8 mouse cellular contexts compared by ENCODE assay signal in genomic region chr9:109087987-109088386, GRCm38 (mm10). TPM values are rescaled to one million over a fixed set of nuclear protein-coding genes. Genes with fewer than 3 reads are reported as not detected.
DNase-seq lines count a peak whose midpoint lies in the region; ATAC-seq and TF ChIP-seq lines count a peak whose summit lies in the region.
"Had no signal": no experiment of that assay in that cellular context is flagged by ENCODE, and none has a peak within 500 bp of the region (broad histone marks: within the 10 kb centered on the region; RNA-seq: fewer than 3 reads in every experiment).

No protein-coding gene starts in this region.

- H3K27ac ChIP-seq in lung, embryonic 14.5 days (ENCODE audit: low read depth): no peak overlapping the region
- H3K27ac ChIP-seq: limb, embryonic 12.5 days had no signal

- peaks cover 3% of the 10 kb centered on the region; the same call in 1 of the 2 replicates for H3K4me1 ChIP-seq in lung, embryonic 14.5 days (ENCODE audit: insufficient read depth)

- 10% methylated on average over 5 of the region's 5 CpGs for WGBS in lung, embryonic 14.5 days

- no peak for ATAC-seq in lung, embryonic 14.5 days (ENCODE audit: insufficient read depth)

- no peak overlapping the region for H3K4me2 ChIP-seq in lung, embryonic 14.5 days
- H3K4me2 ChIP-seq: limb, embryonic 12.5 days had no signal

- intact Hi-C loops in heart, postnatal 36 days (cut with DNase I): loop anchor here (1.0 kb wide), 1 partner anchor 34 kb away; no protein-coding TSS in a partner anchor

- H3K4me3 ChIP-seq in lung, embryonic 14.5 days (ENCODE audit: low read depth, low read length): no peak overlapping the region
- H3K4me3 ChIP-seq: limb, embryonic 12.5 days had no signal

- peaks cover 13% of the 10 kb centered on the region; the same call in 1 of the 2 replicates for H3K36me3 ChIP-seq in lung, embryonic 14.5 days (ENCODE audit: insufficient read depth)

- no peaks in the 10 kb centered on the region for H3K9me3 ChIP-seq in lung, embryonic 14.5 days (ENCODE audit: low read depth, low read length)
- H3K9me3 ChIP-seq: limb, embryonic 12.5 days had no signal

- peak; percentile 38 for DNase-seq in layer of hippocampus, adult 9-11 months
- DNase-seq in layer of hippocampus, adult 9-10 months (ENCODE audit: low spot score): no peak
- peak; percentile 46 for DNase-seq in Muller cell, postnatal 12 days (ENCODE audit: inconsistent ontology term)
- peak; percentile 83 to 89 for DNase-seq in cerebellum, postnatal 10 days
- peak; percentile 49 to 60 for DNase-seq in heart, postnatal 36 days
- peak; percentile 85 for DNase-seq in lung, embryonic 14.5 days
- DNase-seq in spleen, adult 18-20 months: no peak

- no peaks in the 10 kb centered on the region for H3K27me3 ChIP-seq in lung, embryonic 14.5 days (ENCODE audit: insufficient read depth, low read length)
- H3K27me3 ChIP-seq: limb, embryonic 12.5 days had no signal

- peak overlapping the region; percentile 0; the same call in 1 of the 2 replicates for H3K9ac ChIP-seq in lung, embryonic 14.5 days
- H3K9ac ChIP-seq: limb, embryonic 12.5 days had no signal

- TF ChIP-seq CTCF in lung, embryonic 14.5 days (IDR thresholded peaks at IDR 0.05; ENCODE audit: low read depth): peak; percentile 73

RNA-seq across cellular contexts. Expression of gene Tma7, which starts 5.6 kb away (rescaled TPM):
- 100 to 1,000 TPM; 241 to 249 TPM for total RNA-seq in heart, postnatal 36 days (2021)
- polyA plus RNA-seq in lung, embryonic 14.5 days (2014; fragmentation: Nextera tagmentation; extraction: Ambion mirVana): 599 and 638 TPM in 2 replicates

RNA-seq across cellular contexts. Expression of gene Ccdc51, which starts 5.7 kb away (rescaled TPM):
- total RNA-seq in heart, postnatal 36 days (2021): 10 to 100 TPM; 11.7 to 12.2 TPM
- 9.3 and 10.6 TPM in 2 replicates for polyA plus RNA-seq in lung, embryonic 14.5 days (2014; fragmentation: Nextera tagmentation; extraction: Ambion mirVana)

RNA-seq across cellular contexts. Expression of gene Plxnb1, which starts 7.2 kb away (rescaled TPM):
- total RNA-seq in heart, postnatal 36 days (2021): 10 to 100 TPM; 16.4 to 19.1 TPM
- 16.1 and 18.4 TPM in 2 replicates for polyA plus RNA-seq in lung, embryonic 14.5 days (2014; fragmentation: Nextera tagmentation; extraction: Ambion mirVana)

RNA-seq across cellular contexts. Expression of gene Atrip, which starts 14.1 kb away (rescaled TPM):
- 1 to 10 TPM; 8.0 to 8.2 TPM for total RNA-seq in heart, postnatal 36 days (2021)
- polyA plus RNA-seq in lung, embryonic 14.5 days (2014; fragmentation: Nextera tagmentation; extraction: Ambion mirVana): 24.5 and 27.6 TPM in 2 replicates

RNA-seq across cellular contexts. Expression of gene Trex1, which starts 28.5 kb away (rescaled TPM):
- 10 to 100 TPM; 14.0 to 14.7 TPM for total RNA-seq in heart, postnatal 36 days (2021)
- 10.6 and 11.6 TPM in 2 replicates for polyA plus RNA-seq in lung, embryonic 14.5 days (2014; fragmentation: Nextera tagmentation; extraction: Ambion mirVana)

Comparison
In these comparisons a context has a peak if more than half of its experiments do, and no peak if none do; other contexts are left out.
1. DNase-seq: peak in layer of hippocampus, adult 9-11 months (single experiment), Muller cell, postnatal 12 days (single experiment), cerebellum, postnatal 10 days (2 of 2), heart, postnatal 36 days (2 of 2) and lung, embryonic 14.5 days (single experiment); none in layer of hippocampus, adult 9-10 months (single experiment) and spleen, adult 18-20 months (0 of 2).